In genomic region chr11:89041073-89041472, GRCm38 (mm10) we compare ENCODE assay signal across 30 mouse cellular contexts. TPM values are rescaled to one million over a fixed set of nuclear protein-coding genes. Genes with fewer than 3 reads are reported as not detected.
"Had no signal": no experiment of that assay in that cellular context is flagged by ENCODE, and none has a peak within 500 bp of the region (broad histone marks: within the 10 kb centered on the region; RNA-seq: fewer than 3 reads in every experiment).

No protein-coding gene starts in this region.

RNA-seq across cellular contexts. Expression of gene Gm525, which starts 32.6 kb away (rescaled TPM):
- total RNA-seq: left cerebral cortex, postnatal 10 days; left cerebral cortex, postnatal 14 days; left cerebral cortex, postnatal 25 days; left cerebral cortex, postnatal 36 days; left cerebral cortex, postnatal 4 days; liver, adult 2 months; megakaryocyte progenitor cell, adult 5-6 weeks; megakaryocyte, adult 5-6 weeks; megakaryocyte-erythroid progenitor cell, adult 5-6 weeks; midbrain, postnatal 0 days; monocyte, adult 5-6 weeks had no signal
- polyA plus RNA-seq: limb, embryonic 10.5 days; limb, embryonic 11.5 days; liver, adult 2 months; liver, embryonic 11.5 days; liver, embryonic 12.5 days; liver, embryonic 13.5 days; liver, embryonic 14.5 days; liver, embryonic 15.5 days; lung, embryonic 14.5 days; macrophage; midbrain, embryonic 10.5 days; midbrain, embryonic 11.5 days; midbrain, embryonic 12.5 days; midbrain, embryonic 13.5 days; midbrain, embryonic 14.5 days; midbrain, embryonic 15.5 days; midbrain, embryonic 16.5 days; myocyte; neural tube, embryonic 11.5 days; neural tube, embryonic 12.5 days had no signal
